Mouse (Mus musculus) E14TG2a.4 (cell line): ENCODE measurements around the gene Top2a.

Experiments
- H3K27me3 ChIP-seq: 2 replicates; pipeline ENCODE4 v1.6.1; 2014; ENCODE audit warnings: low read length, control low read depth; ENCODE audit not compliant: insufficient read depth
- H3K36me3 ChIP-seq: 2 replicates; pipeline ENCODE4 v1.6.1; 2014; ENCODE audit warnings: low read length, control low read depth; ENCODE audit not compliant: insufficient read depth
- H3K4me1 ChIP-seq: replicated peaks from 2 replicates; pipeline ENCODE4 v1.6.1; 2014; ENCODE audit warnings: low read depth, low read length, control low read depth
- H3K4me3 ChIP-seq: replicated peaks from 2 replicates; pipeline ENCODE4 v1.5.1; 2014; ENCODE audit warnings: mild to moderate bottlenecking, low read length
- H3K9me3 ChIP-seq: 2 replicates; pipeline ENCODE4 v1.6.1; 2014; ENCODE audit warnings: low read length, control low read depth
- CTCF ChIP-seq: conservative IDR thresholded peaks from 2 replicates; pipeline ENCODE4 v1.5.1; 2014; ENCODE audit warnings: low read length
- NANOG ChIP-seq: IDR thresholded peaks from 2 replicates; pipeline ENCODE4 v1.6.1; 2014; ENCODE audit warnings: borderline replicate concordance, low read length, mixed read lengths
- POU5F1 ChIP-seq: IDR thresholded peaks from 2 replicates; pipeline ENCODE4 v1.6.1; 2014; ENCODE audit warnings: low read length, borderline replicate concordance

Top2a gene

DNA sequence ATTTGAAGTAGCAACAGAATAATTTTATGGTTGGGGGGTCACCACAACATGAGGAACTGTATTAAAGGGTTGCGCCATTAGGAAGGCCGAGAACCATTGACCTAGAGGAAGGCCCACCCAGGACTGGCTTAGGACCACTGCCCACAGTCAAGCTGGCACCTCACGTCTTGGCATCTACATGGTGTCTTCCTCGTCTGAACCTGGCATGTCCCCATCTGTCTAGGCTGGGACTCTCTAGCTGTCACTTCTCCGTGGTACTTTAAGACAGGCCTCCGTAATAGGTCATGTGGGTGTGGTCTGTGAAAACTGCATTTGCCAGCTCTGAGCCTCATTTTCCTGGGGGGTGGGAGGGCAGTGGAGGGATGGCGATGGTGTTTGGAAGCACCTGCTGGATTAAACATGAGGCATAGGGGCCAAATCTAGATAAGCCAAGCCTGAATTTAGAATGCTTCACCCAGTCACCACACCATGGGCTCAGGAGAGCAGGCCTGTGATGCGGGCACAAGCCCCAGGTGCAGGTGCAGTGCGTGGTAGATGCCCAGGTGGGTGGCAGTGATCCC lies 51.1 kb downstream of the Top2a start:
- H3K27me3 ChIP-seq, result 0 out of 2 replicates have a peak, but pooled peaks cover 4% of the 10 kb centered on the region
- no peak for TF ChIP-seq CTCF
- peaks cover 70% of the 10 kb centered on the region for H3K36me3 ChIP-seq
- H3K4me3 ChIP-seq, result no peak overlapping the region
- peaks cover 78% of the 10 kb centered on the region for H3K4me1 ChIP-seq
- no peaks in the 10 kb centered on the region for H3K9me3 ChIP-seq

DNA sequence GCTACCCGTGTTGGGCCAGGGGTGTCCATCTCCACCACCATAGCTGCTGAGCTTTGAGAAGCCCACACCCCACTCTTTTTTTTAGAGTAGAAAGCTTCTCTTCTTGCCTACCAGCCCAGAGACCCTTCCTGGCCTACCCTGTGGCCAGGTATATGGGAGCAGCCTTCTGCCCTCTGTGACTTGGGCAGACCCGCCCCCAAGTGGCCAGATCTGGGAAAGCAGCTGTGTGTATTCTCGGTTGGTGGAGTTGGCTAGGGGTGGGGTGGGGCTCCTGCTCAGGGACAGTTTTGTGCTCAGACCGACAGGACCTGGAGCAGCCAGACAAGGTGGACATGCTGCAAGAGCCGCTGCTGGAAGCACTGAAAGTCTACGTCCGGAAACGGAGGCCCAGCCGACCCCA lies 51.8 kb downstream of the Top2a start:
- TF ChIP-seq CTCF, result peak; percentile 80
- no peak for TF ChIP-seq POU5F1
- Histone ChIP-seq H3K9me3 (no peaks in the 10 kb centered on the region), H3K27me3 (no peaks in the 10 kb centered on the region), H3K4me3 (no peak overlapping the region), H3K4me1 (peaks cover 78% of the 10 kb centered on the region), H3K36me3 (peaks cover 76% of the 10 kb centered on the region)

DNA sequence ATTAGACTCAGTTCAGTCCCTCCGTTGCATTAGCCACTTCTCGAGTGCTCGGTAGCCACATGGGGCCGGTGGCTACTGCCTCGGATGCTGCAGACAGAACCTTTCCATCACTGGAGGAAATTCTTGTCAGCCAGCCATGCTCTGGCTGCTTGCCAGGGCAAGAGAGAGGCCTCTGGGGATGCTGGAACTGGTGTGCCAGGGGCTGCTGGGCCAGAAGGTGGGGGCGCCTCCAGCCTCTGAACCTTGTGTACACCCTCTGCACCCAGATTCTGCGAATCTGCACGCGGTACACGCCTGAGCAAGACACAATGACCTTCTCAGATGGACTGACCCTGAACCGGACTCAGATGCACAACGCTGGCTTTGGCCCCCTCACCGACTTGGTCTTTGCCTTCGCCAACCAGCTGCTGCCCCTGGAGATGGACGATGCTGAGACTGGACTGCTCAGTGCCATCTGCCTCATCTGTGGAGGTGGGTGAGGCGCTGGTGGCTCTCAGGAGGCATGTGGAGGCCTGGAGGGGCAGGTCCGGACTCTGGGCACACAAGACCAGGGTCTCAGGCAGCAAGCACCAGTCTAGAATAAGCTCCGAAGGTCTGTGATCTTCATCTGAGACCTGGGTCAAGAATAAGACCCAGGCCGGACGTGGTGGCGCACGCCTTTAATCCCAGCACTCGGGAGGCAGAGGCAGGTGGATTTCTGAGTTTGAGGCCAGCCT lies 52.5 kb downstream of the Top2a start:
- H3K9me3 ChIP-seq, result no peaks in the 10 kb centered on the region
- peaks cover 86% of the 10 kb centered on the region for H3K4me1 ChIP-seq
- H3K27me3 ChIP-seq, result no peaks in the 10 kb centered on the region
- TF ChIP-seq CTCF, result no peak
- TF ChIP-seq NANOG, result no peak
- TF ChIP-seq POU5F1, result no peak
- H3K36me3 ChIP-seq, result peaks cover 84% of the 10 kb centered on the region
- H3K4me3 ChIP-seq, result 0 out of 2 replicates have a peak overlapping the region, but pooled peaks have one; percentile 10

DNA sequence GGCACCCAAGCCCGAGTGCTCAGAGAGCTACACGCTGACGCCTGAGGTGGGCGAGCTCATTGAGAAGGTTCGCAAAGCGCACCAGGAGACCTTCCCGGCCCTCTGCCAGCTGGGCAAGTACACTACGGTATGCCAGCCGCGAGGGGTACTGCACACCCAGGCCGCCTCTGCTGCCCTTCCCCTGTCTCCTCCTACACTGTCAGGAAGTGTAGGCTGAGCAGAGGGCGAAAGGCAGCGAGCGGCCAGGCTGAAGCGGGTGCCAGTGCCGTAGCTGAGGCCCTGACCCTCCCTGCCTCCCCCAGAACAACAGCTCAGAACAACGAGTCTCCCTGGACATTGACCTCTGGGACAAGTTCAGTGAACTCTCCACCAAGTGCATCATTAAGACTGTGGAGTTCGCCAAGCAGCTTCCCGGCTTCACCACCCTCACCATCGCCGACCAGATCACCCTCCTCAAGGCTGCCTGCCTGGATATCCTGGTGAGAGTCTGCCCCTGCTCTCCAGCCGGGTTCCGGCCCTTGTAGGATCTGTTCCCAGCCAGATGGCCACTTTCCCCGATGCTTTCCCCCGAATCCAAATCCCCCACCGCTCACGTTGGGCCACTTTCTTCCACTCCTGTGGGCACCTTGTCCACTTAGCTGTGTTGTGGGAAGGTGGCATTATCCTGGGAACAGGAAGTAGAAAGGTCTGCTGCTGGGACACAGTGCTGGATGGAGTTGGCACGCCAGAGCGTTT lies 53.6 kb downstream of the Top2a start:
- TF ChIP-seq NANOG, result no peak
- TF ChIP-seq POU5F1, result no peak
- no peak for TF ChIP-seq CTCF
- H3K4me1 ChIP-seq, result peaks cover 96% of the 10 kb centered on the region
- no peaks in the 10 kb centered on the region for H3K27me3 ChIP-seq
- H3K4me3 ChIP-seq, result peak overlapping the region; percentile 45
- H3K36me3 ChIP-seq, result peaks cover 92% of the 10 kb centered on the region
- H3K9me3 ChIP-seq, result no peaks in the 10 kb centered on the region

DNA sequence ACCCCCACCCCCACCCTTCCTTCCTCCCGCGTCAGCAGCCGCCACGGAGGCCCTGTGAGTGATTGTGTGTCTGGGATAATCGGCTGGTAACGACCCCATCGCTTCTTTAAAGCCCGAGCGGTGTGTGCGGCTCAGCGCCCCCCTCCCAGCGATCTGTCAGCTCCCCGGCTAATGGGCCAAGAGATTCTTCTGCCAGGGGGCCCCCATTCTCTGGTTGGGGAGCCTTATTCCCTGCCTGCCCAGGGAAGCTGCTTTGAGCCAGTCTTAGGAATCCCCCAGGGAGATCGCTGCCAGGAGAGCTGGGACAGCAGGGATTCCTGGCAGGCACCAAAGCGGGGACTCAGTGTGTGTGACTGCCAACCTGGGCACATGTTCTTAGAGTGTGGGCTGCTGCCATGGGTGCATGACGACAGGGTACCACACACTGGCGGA lies 54.5 kb downstream of the Top2a start:
- TF ChIP-seq CTCF, result no peak
- TF ChIP-seq POU5F1, result no peak
- no peak for TF ChIP-seq NANOG
- Histone ChIP-seq H3K4me3 (peak overlapping the region; percentile 45), H3K36me3 (peaks cover 91% of the 10 kb centered on the region), H3K4me1 (peaks cover 95% of the 10 kb centered on the region), H3K27me3 (no peaks in the 10 kb centered on the region), H3K9me3 (no peaks in the 10 kb centered on the region)

DNA sequence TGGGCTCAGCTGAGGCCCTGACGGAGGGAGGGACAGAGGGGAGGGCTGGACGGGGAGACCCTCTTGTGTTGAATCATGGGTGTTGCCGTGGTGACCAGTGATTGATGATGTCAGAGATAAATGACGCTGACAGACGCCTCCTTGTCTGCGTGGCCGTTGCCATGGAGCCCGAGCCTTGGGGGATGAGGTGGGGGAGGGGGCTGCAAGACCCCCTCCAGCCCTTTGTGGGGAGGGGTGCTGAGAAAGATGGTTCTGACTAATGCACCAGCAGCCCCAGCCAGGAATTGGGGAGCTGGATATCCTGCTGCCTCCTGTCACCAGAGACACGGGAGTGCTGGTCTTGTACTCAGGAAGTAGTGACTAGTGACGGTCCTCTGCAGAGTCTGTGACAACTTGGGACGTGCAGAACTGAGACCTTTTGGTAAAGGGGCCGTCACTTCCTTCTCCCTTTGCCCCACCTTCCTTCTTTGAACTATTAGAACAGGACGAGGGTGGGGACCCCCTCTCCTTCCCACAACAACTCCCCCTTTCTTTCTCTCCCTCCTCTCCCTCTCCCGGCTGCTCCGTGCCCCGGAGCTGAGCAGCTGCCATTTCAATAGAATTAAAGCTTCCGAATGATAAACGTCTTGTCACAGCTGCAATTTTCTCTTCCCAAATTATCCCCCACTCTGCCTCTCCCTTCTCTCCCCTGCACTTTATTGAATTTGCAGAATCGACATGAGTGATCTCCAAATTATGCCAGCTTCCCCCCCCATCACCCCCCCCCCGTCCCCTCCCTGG lies 55.1 kb downstream of the Top2a start:
- peak overlapping the region; percentile 90 for H3K4me3 ChIP-seq
- no peaks in the 10 kb centered on the region for H3K27me3 ChIP-seq
- H3K4me1 ChIP-seq, result peaks cover 96% of the 10 kb centered on the region
- H3K9me3 ChIP-seq, result no peaks in the 10 kb centered on the region
- H3K36me3 ChIP-seq, result peaks cover 86% of the 10 kb centered on the region
- TF ChIP-seq NANOG (no peak), CTCF (no peak), POU5F1 (no peak)

DNA sequence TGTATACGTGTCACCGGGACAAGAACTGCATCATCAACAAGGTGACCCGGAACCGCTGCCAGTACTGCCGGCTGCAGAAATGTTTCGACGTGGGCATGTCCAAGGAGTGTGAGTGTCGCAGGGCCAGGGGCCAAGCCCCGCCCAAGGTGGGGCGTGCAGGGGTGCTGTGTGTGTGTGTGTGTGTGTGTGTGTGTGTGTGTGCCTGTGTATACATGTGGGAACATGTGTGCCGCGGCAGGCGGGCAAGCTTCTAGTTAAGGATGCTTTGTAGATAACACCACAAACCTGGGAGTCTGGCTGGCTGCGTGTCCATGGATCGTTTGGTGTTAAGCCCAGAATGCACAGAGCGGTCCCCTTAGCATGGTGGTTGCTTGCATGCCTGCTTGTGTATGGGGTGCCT lies 55.9 kb downstream of the Top2a start:
- H3K27me3 ChIP-seq, result no peaks in the 10 kb centered on the region
- TF ChIP-seq NANOG (no peak), POU5F1 (no peak)
- no peaks in the 10 kb centered on the region for H3K9me3 ChIP-seq
- H3K36me3 ChIP-seq, result peaks cover 78% of the 10 kb centered on the region
- H3K4me3 ChIP-seq, result peak overlapping the region; percentile 90
- H3K4me1 ChIP-seq, result peaks cover 92% of the 10 kb centered on the region

DNA sequence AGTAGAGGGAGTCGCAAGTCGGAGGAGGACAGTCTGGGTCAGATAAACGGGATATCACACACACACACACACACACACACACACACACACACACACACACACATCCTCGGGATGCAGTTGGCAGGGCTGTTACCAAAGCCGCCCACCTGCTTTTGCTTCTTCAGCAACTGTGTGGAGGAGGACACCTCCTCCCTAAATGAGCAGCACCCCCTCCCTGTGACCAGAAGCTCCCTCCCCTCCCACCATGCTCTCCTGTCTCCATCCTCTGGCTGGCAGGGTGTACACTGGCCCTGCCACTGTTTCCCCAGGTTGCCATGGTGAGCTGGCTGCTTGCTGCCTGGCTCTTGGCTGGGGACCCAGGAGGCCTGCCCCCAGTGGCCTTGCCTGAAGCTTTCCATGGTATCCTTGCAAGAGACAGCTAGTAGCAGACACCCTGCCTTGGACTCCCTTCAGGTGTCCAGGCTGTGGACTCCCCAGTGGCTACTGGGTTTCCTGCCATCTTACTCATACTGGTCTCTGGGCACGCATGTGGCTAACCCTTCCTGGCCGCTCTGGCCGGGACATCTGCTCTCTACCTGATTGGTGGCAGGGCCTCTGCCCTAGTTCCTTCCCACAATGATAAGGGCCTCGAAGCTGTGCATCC lies 57.4 kb downstream of the Top2a start:
- Histone ChIP-seq H3K27me3 (no peaks in the 10 kb centered on the region), H3K36me3 (peaks cover 69% of the 10 kb centered on the region), H3K4me1 (peaks cover 92% of the 10 kb centered on the region), H3K4me3 (peak overlapping the region; percentile 90), H3K9me3 (no peaks in the 10 kb centered on the region)
- TF ChIP-seq NANOG, result no peak
- TF ChIP-seq POU5F1, result no peak
- no peak for TF ChIP-seq CTCF
